Mouse (Mus musculus) stomach, embryonic 14.5 days (tissue): Measurements from ENCODE around the gene Gen1. TPM values are rescaled to one million over a fixed set of nuclear protein-coding genes. Genes with fewer than 3 reads are reported as not detected.

Experiments
- ATAC-seq: fragments of 200-750 bp; cut with Nextera tagmentation; 2 replicates; pipeline ENCODE4 v1.8.0; 2017; ENCODE audit warnings: low read depth, moderate TSS enrichment; ENCODE audit not compliant: insufficient number of reproducible peaks, insufficient read depth, low FRiP score
- H3K27ac ChIP-seq: fragments of 300-500 bp; sonication (generic); 2 replicates; pipeline ENCODE4 v1.5.1; 2014; ENCODE audit warnings: mild to moderate bottlenecking, low read length, moderate library complexity, mixed read lengths
- H3K27me3 ChIP-seq: fragments of 300-500 bp; sonication (generic); 2 replicates; pipeline ENCODE4 v1.6.1; 2014; ENCODE audit warnings: low read length, control low read depth, mixed read lengths; ENCODE audit not compliant: control insufficient read depth, insufficient read depth
- H3K36me3 ChIP-seq: fragments of 300-500 bp; sonication (generic); 2 replicates; pipeline ENCODE4 v1.6.1; 2014; ENCODE audit warnings: mild to moderate bottlenecking, control low read depth, low read length, moderate library complexity, mixed read lengths; ENCODE audit not compliant: control insufficient read depth, insufficient read depth
- H3K4me1 ChIP-seq: fragments of 300-500 bp; sonication (generic); 2 replicates; pipeline ENCODE4 v1.6.1; 2014; ENCODE audit warnings: low read length, control low read depth, mixed read lengths; ENCODE audit not compliant: control insufficient read depth, insufficient read depth
- H3K4me2 ChIP-seq: fragments of 300-500 bp; sonication (generic); replicated peaks from 2 replicates; pipeline ENCODE4 v1.6.1; 2014; ENCODE audit warnings: low read depth, low read length, control low read depth
- H3K4me3 ChIP-seq: fragments of 300-500 bp; sonication (generic); 2 replicates; pipeline ENCODE4 v1.5.1; 2014; ENCODE audit warnings: low read depth, low read length, control low read depth
- H3K9ac ChIP-seq: fragments of 300-500 bp; sonication (generic); replicated peaks from 2 replicates; pipeline ENCODE4 v1.6.1; 2014; ENCODE audit warnings: low read depth, mild to moderate bottlenecking, control low read depth, low read length, moderate library complexity, mixed read lengths
- H3K9me3 ChIP-seq: fragments of 300-500 bp; sonication (generic); 2 replicates; pipeline ENCODE4 v1.6.1; 2016; ENCODE audit warnings: low read depth, low read length, control low read depth; ENCODE audit not compliant: control insufficient read depth
- WGBS: fragments of 180-500 bp; shearing (Covaris S2); extraction: QIAGEN DNeasy Blood & Tissue Kit; methylation state at CpG from one replicate; pipeline ENCODE4 v1.1.7; 2014; 5-methylcytosine and 5-hydroxymethylcytosine counted together
- polyA plus RNA-seq: library from polyadenylated mRNA; unstranded; fragments of >200 nt; fragmentation: Nextera tagmentation; extraction: Ambion mirVana; gene quantifications from 2 replicates; pipeline ENCODE4 v1.2.1, GENCODE M21; 2014

Gene Gen1
- polyA plus RNA-seq, 1 experiment from 2014 or later = 15.9 TPM

DNA sequence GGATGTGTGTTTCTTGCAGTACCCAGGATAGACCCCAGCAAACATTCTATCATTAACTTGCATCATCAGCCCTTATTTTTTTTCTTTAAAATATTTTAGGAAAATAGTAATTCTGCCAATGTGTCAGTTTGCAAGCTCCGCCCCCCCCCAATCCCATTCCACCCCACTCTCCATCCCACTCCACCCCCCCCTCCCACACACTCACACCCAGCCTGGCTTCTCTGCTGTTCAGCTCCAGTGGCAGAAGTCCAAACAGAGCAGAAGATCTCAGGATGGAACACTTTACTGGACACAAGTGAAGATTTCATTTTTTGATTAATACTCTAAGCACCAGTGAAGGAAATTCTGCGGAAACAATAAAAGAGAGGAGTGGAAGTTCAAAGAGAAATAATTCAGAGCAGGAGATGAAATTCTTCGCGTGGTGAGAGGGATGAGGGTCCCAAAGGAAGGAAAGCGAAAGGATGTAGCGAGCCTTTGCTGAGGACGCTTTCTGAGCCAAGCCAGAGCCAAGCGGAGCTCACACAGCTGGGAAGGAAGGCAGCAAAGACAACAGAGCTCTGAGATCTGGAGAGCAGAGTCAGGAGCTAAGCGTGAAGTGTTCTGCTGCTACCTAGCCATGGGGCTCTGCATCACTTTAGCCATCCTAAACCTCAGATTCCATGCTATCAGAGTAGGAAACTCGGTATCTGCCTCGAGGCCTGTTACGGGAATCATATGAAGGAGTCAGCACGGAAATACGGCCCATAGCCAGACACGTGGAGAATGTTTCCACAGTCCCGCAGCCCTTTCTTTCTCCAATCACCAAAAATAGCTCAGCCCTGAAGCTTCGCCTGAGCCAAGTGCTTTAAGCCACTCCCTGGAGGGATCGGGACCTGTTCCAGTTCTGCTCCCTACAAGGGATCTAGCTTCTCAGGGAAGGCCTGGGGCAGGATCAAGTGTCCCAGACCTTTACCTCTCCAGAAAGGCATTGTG lies 61.6 kb downstream of the Gen1 start:
- Histone ChIP-seq H3K27me3 (no peaks in the 10 kb centered on the region), H3K9me3 (no peaks in the 10 kb centered on the region), H3K4me2 (no peak overlapping the region), H3K36me3 (no peaks in the 10 kb centered on the region), H3K9ac (no peak overlapping the region), H3K27ac (peak overlapping the region; percentile 88), H3K4me1 (no peaks in the 10 kb centered on the region), H3K4me3 (no peak overlapping the region)
- peak; percentile 58; the same call in 1 of the 2 replicates for ATAC-seq
- 50% methylated on average over 18 of the region's 18 CpGs for WGBS

DNA sequence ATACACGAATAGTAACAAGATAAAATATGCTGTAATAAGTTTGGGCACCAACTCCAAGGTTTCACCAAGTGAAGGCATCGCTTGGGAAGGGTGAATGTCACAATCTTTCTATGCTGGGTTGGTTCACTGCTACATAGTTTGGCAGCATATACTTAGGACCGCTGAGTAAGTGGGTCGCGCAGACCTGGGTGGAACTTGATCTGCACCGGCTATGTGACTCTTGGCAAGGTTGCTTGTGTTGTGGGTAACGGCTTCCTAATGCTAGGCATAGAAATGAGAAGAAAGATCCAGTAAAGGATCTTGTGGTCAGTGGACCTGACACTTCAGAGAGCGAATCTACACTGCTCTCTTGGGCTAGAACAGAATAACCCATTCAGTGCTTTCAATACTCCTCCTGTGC lies 63.1 kb downstream of the Gen1 start:
- Histone ChIP-seq H3K4me1 (no peaks in the 10 kb centered on the region), H3K4me2 (no peak overlapping the region), H3K4me3 (no peak overlapping the region), H3K9me3 (no peaks in the 10 kb centered on the region), H3K27me3 (no peaks in the 10 kb centered on the region), H3K27ac (no peak overlapping the region), H3K9ac (no peak overlapping the region), H3K36me3 (no peaks in the 10 kb centered on the region)
- 92% methylated on average over 8 of the region's 8 CpGs for WGBS
- ATAC-seq = no peak

DNA sequence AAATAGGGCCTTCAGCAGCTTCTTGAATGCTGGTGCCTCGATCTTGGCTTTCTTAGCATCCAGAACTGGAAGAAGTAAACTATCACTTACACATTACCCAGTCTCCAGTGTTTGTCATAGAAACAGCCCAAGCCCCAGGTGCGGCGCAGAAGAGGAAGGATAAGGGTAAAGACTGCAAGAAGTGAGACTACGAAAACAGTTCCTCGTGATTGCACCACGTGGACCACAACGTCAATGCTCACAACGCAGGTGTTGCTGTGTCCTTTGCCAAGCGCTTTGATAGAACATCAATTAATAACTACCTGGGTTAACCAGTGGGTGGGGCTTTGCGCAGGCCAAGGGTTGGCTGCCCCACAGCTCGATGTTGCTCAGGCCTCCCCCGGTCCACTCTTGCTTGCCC lies 64.9 kb downstream of the Gen1 start:
- Histone ChIP-seq H3K27ac (no peak overlapping the region), H3K4me1 (0 out of 2 replicates have a peak, but pooled peaks cover 3% of the 10 kb centered on the region), H3K27me3 (no peaks in the 10 kb centered on the region), H3K9me3 (no peaks in the 10 kb centered on the region), H3K4me3 (no peak overlapping the region), H3K4me2 (no peak overlapping the region), H3K9ac (no peak overlapping the region), H3K36me3 (no peaks in the 10 kb centered on the region)
- 87% methylated on average over 12 of the region's 12 CpGs for WGBS
- ATAC-seq = no peak

DNA sequence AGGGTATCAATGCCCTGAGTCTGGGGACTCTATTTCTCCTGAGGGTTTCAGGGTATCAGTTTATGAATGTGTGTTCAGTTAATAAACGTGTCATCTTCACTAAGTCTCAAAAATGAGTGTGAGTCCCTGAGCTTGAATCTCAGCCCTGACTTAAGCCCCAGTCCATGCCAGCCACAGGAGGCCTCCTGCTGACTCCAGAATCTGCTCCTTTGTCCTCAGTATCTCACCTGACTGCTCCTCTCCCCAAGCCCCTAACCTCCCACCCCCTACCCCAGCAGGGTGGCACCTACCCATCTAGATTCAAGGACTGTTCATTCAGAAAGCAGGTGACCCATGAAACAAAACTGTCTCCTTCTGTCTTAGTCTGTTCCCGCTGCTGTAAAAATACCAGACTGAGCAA lies 67.0 kb downstream of the Gen1 start:
- H3K9me3 ChIP-seq = no peaks in the 10 kb centered on the region
- H3K9ac ChIP-seq = no peak overlapping the region
- H3K36me3 ChIP-seq = no peaks in the 10 kb centered on the region
- ATAC-seq = no peak
- H3K27me3 ChIP-seq = no peaks in the 10 kb centered on the region
- H3K4me3 ChIP-seq = no peak overlapping the region
- no peak overlapping the region for H3K4me2 ChIP-seq
- H3K4me1 ChIP-seq = 0 out of 2 replicates have a peak, but pooled peaks cover 3% of the 10 kb centered on the region
- WGBS = 60% methylated on average over 2 of the region's 2 CpGs
- no peak overlapping the region for H3K27ac ChIP-seq

DNA sequence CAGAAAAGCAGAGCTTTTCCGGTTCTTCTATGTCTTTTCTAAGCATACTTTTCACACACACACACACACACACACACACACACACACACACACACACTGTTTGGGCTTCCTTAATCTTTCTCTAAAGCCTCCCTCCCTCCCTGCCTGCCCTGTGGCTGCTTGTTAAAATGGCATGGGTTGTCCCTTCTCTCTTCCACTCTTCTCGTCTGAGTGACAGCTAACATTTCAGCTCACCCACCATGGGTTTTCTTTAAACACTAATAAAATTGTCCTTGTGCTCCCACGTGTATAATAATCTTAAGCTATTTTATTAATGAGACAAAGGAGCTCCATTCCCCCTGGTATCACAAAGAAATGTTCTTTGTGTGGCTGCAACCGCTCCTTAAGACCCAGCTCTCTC lies 67.6 kb downstream of the Gen1 start:
- H3K9me3 ChIP-seq = no peaks in the 10 kb centered on the region
- no peak overlapping the region for H3K27ac ChIP-seq
- ATAC-seq = no peak
- H3K36me3 ChIP-seq = no peaks in the 10 kb centered on the region
- 49% methylated on average over 4 of the region's 4 CpGs for WGBS
- 0 out of 2 replicates have a peak, but pooled peaks cover 3% of the 10 kb centered on the region for H3K4me1 ChIP-seq
- H3K27me3 ChIP-seq = no peaks in the 10 kb centered on the region
- no peak overlapping the region for H3K4me3 ChIP-seq
- no peak overlapping the region for H3K4me2 ChIP-seq
- no peak overlapping the region for H3K9ac ChIP-seq

DNA sequence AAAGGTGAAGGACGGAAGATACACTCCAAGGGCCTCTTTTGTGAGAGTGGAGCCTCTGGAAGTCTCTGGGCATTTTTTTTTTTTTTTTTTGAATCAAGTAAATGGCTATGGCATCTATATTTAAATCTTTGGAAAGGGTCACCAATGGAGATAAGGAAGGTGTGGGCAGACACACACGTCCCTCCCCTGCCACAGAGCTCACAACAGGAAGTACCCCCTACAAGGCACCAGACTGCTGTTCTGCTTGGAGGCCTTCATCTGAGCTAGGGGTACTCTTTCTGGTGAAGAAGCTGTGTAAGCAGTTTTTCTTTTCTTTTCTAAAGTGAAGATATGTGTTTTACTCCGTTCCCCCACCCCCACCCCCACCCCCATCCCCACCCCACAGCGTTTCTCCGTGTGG lies 68.8 kb downstream of the Gen1 start:
- no peak overlapping the region for H3K4me3 ChIP-seq
- no peaks in the 10 kb centered on the region for H3K27me3 ChIP-seq
- H3K27ac ChIP-seq = no peak overlapping the region
- 50% methylated on average over 5 of the region's 5 CpGs for WGBS
- ATAC-seq = no peak
- 0 out of 2 replicates have a peak, but pooled peaks cover 3% of the 10 kb centered on the region for H3K4me1 ChIP-seq
- H3K4me2 ChIP-seq = no peak overlapping the region
- no peaks in the 10 kb centered on the region for H3K36me3 ChIP-seq
- no peaks in the 10 kb centered on the region for H3K9me3 ChIP-seq
- H3K9ac ChIP-seq = no peak overlapping the region

DNA sequence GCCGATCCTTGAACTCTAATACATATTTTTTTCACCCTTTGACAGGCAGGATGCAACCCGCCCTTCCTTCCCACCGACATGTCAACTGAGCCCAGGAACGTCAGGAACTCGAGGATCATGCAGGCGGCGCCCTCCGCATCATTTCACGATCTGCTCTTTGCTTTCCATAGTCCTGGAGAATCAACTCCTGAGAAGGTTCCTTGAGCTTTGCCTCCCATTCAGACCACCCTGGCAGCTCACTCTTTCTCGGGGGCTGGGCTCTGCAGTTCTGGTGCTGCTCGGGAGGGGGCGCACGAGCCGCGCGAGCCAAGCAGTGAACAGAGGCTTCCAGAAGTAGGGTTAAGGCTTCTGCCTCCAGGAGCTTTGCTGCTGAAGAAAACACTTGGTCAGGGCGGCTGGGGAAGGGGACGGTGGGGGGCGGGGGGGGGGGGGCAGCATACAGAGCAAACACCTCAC lies 69.4 kb downstream of the Gen1 start:
- Histone ChIP-seq H3K27me3 (no peaks in the 10 kb centered on the region), H3K4me3 (no peak overlapping the region), H3K36me3 (no peaks in the 10 kb centered on the region), H3K9me3 (no peaks in the 10 kb centered on the region), H3K4me1 (0 out of 2 replicates have a peak, but pooled peaks cover 3% of the 10 kb centered on the region), H3K4me2 (peak overlapping the region; percentile 40), H3K9ac (no peak overlapping the region), H3K27ac (no peak overlapping the region)
- ATAC-seq = peak; percentile 76; the same call in 1 of the 2 replicates
- 6% methylated on average over 19 of the region's 19 CpGs for WGBS

DNA sequence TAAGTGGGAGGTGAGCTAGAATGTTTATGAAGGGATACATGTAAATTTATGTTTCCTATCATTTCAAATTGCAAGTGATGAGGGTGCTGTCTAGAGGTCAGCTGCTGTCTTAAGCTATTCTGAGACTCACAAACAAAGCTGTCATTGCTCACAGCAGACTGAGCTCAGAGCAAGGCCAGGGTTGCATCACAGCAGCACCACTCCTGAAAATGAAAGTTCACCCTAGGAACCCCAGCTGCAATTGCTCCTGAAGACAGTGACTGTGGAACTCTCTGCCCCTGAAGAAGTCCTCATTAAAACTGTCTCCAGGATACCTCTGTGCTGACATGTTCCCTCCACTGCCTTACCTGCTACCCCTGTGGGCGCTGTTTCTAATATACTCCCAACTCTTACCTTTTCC lies 70.6 kb downstream of the Gen1 start:
- ATAC-seq = no peak
- Histone ChIP-seq H3K9ac (no peak overlapping the region), H3K9me3 (no peaks in the 10 kb centered on the region), H3K4me2 (no peak overlapping the region), H3K27ac (no peak overlapping the region), H3K36me3 (no peaks in the 10 kb centered on the region), H3K4me1 (0 out of 2 replicates have a peak, but pooled peaks cover 3% of the 10 kb centered on the region), H3K27me3 (no peaks in the 10 kb centered on the region), H3K4me3 (no peak overlapping the region)
- 78% methylated on average over 1 of the region's 1 CpGs for whole genome bisulfite sequencing
